Mouse (Mus musculus) ES-Bruce4 (cell line): ENCODE data around the gene Shb.

Source experiments
- CTCF ChIP-seq: IDR thresholded peaks from one replicate; pipeline ENCODE4 v1.8.1; 2011; ENCODE audit warnings: low read depth, low read length
- EP300 ChIP-seq: IDR thresholded peaks from 2 replicates; pipeline ENCODE4 v1.6.1; 2011; ENCODE audit warnings: low read depth, low read length; ENCODE audit not compliant: insufficient read depth
- POLR2A ChIP-seq: IDR thresholded peaks from one replicate; pipeline ENCODE4 v1.8.1; 2011; ENCODE audit warnings: low read length; ENCODE audit not compliant: insufficient read depth

DNA sequence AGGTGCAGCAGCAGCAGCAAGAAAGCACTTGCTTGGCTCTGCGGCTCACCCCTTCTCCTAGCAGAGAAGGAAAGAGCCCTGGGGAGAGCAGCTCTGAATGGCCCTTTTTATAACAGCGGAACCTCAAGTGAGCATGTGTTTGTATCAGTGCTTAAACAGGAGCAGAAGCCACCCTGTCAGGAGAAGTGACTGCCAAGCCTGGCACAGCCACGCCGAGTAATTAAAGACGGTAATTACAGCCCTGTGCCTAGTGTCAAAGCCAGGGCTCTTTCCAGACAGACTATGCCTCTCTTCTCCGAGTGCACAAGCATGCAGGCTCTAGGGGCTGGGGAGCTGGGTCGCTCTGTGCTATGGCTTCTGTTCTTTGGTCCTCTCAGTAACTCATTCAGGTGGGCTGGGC is 54.1 kb downstream of the Shb start:
- no peak for TF ChIP-seq CTCF
- no peak for TF ChIP-seq POLR2A
- no peak for TF ChIP-seq EP300
